Mouse (Mus musculus) mesoderm, embryonic 11.5 days (tissue): ENCODE measurements at regions not wholly inside any gene's neighbourhood (a gene's known extent, or its start where the extent isn't known, plus 50 kb on each side); places are given as distances from the start of the nearest gene placed in this dataset.
A peak's percentile ranks its signal among the peaks of the same experiment; 100 is the strongest.
"Not testable (repeated sequence)": the region's sequence is repeated elsewhere in the genome, so short reads cannot be mapped to it uniquely, and the experiment has no call there.

ENCODE experiments used
- DNase-seq: peaks from one replicate; pipeline ENCODE4 v3.0.0-alpha.2; 2012; ENCODE audit warnings: low read depth, low spot score

DNA sequence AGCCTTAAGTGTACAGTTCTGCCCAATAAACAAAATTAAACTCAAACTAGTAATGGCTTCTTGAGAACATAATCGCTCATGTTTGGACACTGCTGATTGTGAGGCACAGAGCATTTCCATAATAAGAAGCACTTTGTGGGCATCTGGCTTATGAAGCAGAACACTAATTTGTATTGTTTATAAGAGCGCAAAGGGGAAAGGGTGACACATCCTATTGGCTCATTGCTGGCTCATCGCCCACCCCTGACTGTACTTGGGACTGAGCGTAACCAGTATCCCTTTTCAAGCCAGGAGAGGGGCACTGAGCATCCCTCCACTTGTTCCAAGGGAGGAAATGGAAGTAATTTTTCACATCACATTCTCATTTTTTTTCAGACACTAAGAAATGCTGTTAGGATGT lies 288.0 kb downstream of the Sfmbt2 start:
- no peak for DNase-seq

DNA sequence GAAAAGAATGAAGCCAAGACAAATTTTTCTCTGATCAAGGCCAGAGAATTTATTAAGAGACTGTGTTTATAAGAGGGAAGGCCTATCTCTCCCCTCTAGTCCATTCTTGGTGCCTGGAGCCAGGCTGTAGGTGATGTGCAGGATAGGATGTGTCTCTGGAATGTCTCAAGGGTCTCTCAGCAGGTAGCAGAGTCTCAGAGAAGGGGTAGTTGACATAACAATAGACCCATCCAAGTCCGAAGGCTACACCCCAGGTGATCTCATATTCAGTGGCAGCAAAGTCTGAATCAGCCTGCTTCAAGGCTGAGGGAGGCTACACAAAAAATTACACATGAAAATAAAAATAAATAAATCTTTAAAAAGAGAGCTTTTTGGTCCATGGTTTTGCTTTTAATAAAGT lies 297.6 kb downstream of the Sfmbt2 start:
- DNase-seq, result not testable (repeated sequence)

DNA sequence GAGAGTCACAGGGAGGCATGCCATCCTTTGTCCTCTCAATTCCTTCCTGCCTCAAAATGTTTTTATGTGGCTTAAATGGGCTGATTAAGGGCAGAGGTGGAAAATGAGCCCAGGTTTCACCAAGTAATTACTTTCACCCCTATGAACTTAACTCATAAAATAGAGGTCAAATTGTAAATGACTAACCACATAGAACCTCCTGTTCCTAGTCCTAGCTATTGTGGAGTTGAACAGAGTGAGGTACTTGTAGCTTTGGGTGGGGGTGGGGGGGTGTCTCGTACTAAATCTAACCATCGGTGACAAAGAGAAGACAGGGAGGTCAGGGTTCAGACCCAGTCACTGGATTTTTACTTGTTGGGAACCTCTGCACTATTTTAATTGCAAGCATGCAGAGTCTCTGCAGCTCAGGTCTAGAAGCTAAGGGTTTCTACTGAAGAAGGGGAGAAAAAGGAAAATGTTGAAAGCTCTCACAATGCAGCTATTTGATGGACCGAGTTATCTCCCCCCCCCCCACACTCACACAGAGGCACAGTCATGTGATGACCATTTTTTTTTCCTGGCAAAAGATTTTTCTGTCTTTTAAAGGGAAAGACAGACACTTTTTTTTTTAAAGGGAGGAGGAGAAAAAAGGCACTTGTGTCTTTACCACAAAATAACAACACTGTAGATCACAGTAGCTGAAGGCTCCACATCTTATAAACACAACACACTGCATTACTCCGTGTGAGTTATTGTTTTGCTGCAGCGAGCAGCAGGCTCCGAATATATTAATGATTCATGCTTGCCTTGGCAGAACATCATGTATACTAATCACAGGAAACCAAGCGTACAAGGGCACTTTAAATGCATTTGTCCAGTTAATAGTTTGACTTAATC lies 300.4 kb downstream of the Sfmbt2 start:
- peak; percentile 41 for DNase-seq

DNA sequence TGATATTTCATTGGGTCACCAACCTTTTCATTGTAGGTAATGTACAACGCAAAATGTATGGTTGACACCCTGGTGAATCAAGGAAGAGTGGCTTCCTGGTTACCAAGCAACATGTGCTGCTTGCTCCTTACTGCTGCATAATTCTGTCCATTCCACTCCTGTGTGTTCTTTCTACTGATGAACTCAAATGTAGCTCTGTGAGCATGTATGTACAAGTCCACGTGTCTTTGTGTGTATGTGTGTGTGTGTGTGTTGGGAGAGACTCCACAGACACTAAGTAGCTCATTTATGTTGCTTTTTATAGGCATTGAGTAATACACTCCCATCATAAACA lies 301.0 kb downstream of the Sfmbt2 start:
- DNase-seq, result no peak

DNA sequence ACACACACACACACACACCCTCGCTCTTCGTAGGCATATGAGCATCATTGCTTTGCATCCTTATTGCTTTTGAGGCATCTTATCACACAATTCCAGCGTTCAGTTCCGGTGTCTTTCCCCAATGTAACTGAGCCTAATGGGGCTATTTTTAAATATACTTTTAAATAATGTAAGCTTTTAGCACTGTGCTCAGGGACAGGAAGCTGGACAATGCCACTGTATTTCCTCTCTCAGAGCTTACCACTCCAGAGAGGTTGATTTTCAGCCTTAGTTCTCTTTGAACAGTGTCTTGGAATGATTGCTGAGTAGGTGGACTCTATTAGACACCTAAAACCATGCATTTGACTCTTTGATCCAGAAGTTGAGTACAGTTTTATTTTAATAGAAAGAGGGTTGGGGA lies 301.9 kb downstream of the Sfmbt2 start:
- no peak for DNase-seq

DNA sequence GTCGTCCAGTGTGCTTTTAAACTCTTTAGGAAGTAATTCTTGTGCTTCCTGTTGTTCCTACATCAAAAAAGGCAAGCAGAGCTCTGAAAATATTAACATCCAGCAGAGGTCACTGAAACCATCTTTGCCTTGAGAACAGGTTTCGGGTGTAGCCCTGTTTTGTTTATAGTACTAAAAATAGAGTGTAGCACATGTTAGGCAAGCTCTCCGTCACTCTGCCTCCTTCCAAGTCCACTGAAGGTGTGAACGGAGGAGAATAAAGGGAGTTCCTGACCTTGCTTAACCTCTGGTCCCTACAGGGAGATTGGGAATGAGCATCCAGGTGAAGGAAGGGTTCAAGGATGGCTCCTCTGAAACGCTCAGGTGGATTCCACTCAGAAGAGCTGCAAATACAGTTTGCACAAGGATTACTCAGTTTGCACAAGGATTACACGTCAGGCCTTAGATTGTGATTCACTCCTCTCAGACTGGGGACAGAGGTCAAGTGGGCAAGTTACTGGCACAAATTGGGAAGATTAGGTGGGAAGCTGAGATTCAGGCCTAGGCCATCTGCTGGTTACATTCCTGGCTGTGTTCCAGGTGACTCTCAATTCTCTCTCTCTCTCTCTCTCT lies 304.5 kb downstream of the Sfmbt2 start:
- DNase-seq, result no peak

DNA sequence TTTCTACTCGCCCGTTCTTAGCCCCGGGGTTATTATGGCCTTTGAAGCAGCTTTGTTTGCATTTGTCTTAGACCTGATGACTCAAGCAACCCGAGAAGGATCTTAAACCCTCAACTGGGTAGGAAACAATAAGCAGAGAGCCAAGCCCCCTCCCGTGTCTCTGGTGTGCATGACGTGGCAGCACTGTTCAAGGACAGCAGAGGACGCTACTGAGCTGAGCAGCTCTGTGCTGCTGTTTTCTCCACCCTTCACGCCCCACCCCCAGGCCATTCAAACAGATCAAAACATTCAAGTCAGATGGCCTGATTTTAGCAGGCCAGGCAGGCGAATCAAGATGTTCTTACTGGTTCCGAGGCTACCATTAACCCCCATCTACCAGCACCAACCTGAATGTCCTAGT lies 331.1 kb downstream of the Sfmbt2 start:
- peak; percentile 1 for DNase-seq

DNA sequence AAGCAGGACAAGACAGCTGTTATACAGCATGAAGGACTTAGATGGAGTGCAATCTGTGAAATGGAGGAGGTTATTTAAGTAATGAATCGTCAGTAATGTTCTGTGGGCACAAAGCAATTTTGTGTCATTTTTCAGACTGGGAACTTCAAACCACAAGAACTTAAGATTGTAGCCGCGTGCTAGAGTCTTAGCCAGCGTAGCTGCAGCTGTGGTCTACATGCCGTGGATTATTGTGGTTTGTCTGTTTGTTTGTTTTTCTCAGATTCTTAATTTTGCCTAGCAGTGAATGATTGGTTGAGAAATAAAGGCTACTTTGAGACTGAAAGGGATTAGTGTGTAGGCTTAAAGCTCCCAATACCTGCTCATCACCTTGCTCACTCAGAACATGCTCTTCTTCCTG lies 348.1 kb downstream of the Sfmbt2 start:
- no peak for DNase-seq

DNA sequence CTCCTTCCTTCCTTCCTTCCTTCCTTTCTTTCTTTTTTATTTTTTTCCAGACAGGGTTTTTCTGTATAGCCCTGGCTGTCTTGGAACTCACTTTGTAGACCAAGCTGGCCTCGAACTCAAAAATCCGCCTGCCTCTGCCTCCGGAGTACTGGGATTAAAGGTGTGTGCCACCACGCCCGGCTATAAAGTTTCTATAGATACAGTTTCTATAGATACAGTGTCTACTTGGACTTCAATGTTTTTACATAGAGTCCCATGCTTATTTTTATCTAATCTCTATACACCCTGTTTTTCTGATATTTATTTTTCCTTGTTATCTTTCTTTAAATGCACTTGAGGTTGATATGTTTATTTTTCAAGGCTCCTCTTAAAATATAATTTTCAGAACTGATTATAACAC lies 364.0 kb downstream of the Sfmbt2 start:
- not testable (repeated sequence) for DNase-seq

DNA sequence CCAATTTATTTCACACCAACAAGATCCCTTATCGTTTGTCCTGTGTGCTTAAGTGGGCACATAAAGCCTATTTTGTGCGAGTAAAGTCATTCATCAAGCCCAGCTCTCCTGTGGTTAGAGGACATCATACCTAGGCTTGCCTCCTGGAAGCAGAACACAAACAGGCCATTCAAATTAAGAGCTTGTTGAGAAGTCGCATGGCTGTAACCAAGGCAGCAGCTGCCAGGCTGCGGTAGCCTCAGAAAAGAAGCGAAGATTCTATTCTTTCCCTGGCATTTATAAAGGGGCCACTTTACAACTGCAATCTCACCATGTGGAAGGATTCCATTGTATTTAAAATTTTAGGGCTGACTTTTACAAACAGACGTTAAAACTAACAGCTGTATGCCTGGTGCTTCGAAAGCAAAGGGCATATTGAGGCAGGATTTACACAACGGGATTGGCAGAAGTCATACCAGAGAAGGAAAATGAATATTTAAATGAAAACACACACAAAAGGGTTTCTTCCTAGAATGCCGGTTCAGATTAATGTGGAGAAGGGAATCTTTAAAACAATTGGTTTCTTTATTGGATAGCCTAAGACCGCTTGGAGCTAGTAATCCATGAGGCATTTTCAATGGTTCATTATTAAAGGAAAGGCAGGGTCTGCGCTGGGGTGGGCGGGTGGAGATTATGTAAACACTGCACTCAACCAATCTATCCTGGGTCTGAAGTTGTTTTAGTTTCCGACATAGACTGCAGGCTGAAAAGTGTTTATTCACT lies 366.6 kb downstream of the Sfmbt2 start:
- DNase-seq, result peak; percentile 53

DNA sequence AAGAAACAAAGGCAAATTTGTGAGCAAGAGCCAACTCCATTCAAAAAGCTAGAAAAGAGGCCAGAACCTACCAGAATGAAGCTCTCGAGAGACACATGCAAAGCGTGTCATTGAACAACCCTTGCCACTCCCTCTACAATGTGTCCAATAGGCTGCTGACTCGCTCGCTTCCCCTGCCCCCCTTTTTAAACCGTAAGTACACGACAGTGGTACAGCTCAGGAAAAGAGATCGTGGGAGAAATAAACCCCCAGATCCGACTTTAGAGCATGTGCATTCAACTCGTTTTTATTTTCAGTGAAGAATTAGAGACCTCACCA lies 367.1 kb downstream of the Sfmbt2 start:
- peak; percentile 34 for DNase-seq

DNA sequence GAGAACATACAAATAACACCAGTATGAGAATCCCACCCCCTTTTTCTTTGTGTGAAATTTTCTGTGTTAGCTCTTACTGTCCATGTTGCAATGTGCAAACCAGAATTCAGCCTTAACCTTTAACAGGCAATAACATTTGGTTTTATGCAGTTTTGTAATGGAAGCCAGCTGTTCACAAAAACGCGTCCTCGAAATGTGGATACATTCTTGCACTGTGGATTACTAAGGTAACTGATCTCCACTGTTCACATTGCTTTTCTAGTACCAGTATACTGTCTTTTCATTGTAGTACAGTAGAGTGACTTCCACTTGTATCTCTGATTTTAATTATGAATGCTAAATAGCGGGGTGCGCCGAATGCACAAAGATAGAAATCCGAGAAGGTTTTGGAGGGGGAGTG lies 374.8 kb downstream of the Sfmbt2 start:
- peak; percentile 16 for DNase-seq

DNA sequence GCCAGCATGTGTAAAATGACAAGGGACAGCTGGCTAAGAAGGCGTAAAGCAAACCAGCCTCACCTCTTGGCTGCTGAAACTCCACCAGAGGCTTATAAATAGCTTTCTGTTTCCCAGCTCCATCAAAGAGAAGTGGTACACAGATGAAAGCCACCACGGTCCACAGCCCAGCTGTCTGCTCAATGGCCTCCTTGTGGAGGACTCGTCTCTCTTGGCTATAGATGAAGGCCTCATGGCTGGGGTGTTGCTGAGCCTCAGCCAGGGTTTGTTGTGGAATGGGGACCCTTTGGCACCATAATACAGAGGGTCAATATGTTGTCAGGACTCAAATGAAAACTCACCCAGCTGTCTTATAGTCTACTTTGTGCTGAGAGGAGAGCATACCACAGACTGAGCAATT lies 385.1 kb downstream of the Sfmbt2 start:
- no peak for DNase-seq

DNA sequence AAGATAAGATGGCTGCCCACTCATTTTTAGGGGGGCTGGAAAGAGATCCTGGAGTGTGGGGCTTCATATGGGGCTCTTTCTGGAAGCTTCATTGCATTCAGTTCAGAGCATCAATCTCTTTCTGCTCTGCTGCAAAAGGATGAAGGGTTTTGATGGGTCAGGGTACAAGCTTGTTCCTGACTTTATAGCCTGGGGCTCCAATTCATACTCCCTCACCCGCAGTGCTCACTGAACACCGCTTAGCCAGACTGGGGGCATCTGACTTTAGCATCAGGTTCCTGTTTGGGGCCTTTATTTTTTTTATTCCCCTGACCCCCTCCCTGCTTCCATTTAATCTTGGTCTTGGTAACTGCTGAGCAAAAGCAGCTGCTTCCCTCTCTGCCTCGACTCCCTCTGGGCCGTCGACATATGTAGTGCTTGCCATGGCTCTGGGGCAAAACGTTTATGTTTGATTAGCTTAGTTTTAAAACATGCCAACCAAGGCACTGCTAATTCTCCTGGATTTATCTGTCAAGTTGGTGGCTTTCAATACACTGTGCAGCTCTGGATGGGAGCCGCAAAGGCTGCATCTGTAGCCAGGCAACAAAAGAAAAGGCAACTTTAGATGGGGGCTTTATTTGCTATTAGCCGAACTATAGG lies 387.0 kb downstream of the Sfmbt2 start:
- no peak for DNase-seq

DNA sequence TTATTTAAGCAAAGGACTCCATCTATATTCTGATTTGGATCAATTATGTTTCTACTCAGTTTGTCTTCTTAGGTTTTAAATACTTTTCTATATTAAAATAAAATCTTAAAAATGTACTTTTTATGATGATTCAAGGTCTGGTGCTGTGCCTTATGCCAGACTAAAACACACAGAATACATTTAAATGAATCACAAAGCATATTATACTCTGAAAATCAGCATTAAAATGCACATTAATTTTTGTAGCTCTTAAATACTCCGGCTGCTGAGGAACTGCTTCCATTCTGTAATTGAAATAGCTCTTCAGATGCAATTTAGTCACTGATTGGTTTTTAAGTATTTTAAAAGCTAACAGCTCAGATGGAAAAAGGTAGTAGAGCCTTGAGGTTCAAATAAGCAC lies 387.6 kb downstream of the Sfmbt2 start:
- DNase-seq, result no peak

DNA sequence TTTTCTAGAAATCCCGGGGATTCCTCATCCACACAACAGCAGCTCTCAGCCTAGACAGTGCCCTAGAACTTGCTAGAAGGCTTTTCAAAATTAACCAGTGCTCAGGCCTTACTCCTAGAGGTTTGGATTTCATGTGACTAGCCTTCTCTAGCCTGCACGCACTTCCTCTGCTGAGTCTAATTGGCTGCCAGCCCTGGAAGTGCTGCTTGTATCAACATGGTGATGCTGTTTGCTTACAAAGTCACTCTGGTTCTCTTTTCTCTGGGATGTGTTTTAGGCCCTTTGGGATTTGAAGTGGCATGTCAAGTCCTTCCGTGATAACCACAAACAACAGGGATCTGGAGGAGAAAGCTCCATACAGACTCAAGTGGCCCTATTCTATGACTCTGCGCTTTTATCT lies 391.9 kb downstream of the Sfmbt2 start:
- no peak for DNase-seq

DNA sequence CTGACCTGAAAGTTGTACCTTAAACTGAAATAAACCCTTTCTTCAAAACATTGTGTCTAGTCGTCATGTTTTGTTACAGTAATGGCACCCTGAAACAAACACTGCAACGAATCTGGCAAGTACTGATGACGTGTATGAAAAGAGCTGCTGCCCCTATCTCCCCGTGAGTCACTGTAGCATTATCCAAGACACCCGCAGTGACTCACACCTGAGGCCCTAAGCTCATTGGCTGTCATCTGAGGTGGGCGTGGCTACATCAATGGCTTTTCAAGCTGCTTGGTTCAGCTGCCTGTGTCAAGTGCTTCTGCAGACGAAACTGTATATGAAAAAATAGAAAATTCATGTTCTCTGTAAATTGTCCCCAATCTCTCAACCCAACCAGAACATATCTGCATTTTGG lies 388.8 kb upstream of the Prkcq start:
- DNase-seq, result no peak

DNA sequence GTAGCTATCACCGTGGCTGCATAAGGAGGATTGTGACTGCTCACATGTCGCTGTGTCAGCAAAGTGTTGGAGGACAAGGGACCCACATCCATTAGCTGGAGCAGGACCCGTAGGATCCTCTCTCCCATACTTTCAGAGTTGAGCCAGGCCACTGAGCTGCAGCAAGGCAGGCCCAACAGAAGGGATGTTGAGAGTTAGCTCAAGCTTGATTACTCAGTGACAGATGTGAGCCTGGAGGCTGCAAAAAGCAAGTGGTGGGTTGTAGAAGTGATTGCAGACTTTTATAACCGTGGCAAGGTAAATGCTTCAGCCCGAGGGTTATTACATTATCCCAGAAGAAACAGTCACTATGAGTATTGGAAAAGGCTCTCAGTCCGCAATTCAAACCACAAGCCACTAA lies 388.3 kb upstream of the Prkcq start:
- DNase-seq, result no peak

DNA sequence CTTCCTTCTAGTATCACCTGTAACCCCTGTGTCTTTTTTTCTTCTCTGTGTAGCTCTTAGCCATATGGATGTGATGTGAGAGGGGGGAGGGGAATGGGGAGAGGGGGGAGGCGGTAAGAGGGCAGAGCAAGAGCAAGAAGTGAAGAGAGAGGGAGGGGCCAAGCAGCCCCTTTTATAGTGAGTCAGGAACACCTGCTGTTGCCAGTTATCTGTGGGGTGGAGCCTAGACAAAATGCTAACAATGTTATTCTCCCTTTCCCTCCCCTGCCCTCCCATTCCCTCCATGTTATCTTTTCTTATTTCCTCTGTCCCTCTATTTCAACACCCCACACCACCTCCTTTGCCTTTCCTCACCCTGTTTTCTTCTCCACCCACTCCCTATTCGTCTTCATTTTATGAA lies 387.6 kb upstream of the Prkcq start:
- DNase-seq, result peak; percentile 10

DNA sequence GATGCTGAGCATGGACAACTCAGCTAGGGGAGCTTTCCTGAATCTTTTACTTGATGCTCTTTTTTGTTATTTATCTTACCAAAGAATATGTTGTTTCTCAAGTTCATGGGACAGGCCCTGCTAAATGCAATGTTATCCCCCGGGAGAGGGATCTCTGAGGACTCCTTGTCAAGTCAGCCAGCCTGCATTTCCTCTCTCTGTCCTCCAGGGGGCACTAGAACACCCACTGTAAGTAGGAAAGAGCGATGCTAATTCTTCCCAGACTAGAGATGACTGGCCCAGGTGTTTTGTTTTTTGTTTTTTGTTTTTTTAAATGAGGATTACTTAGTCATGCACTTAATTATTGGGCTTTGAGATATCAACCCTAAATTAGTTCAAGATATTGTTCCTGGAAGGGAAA lies 386.8 kb upstream of the Prkcq start:
- peak; percentile 72 for DNase-seq

DNA sequence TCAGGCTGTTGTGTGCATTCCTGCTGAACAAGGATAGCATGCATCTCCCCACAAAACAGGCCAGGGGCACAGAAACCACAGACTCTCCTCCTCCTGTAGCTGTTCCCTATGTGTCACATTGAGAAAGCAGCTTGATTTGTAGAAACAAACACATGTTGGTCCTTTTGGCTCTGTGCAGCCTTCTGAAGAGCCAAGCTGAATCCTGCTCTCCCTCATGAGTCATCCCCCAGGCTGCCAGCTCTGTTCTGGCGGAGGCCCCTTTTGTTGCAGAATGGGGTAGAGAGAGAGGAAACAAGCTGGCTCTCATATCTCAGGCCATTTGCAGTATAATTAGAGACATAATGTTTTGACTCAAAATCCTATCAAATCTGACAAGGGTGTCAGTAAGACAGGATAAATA lies 383.4 kb upstream of the Prkcq start:
- no peak for DNase-seq

DNA sequence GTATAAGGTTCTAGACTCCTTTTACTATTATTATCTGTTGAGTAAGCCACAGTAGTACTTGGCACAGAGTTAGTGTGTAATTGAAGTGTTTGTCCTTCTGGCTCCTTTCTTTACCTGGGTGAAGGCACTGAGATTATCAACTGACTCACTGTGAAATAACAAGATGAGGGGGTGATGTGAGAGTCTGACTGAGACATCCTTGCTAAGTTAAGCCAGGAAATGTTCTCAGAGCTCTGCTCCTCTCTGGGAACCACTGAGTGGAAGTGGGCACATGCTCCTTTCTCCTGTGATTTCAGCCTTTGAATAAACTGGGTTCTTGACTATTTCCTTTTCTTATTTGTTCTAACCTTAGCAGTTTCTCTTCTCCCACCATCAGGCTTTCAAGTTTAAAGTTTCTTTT lies 380.7 kb upstream of the Prkcq start:
- no peak for DNase-seq
